Comparison of ENCODE assay signal across 8 mouse cellular contexts in the genomic region with DNA sequence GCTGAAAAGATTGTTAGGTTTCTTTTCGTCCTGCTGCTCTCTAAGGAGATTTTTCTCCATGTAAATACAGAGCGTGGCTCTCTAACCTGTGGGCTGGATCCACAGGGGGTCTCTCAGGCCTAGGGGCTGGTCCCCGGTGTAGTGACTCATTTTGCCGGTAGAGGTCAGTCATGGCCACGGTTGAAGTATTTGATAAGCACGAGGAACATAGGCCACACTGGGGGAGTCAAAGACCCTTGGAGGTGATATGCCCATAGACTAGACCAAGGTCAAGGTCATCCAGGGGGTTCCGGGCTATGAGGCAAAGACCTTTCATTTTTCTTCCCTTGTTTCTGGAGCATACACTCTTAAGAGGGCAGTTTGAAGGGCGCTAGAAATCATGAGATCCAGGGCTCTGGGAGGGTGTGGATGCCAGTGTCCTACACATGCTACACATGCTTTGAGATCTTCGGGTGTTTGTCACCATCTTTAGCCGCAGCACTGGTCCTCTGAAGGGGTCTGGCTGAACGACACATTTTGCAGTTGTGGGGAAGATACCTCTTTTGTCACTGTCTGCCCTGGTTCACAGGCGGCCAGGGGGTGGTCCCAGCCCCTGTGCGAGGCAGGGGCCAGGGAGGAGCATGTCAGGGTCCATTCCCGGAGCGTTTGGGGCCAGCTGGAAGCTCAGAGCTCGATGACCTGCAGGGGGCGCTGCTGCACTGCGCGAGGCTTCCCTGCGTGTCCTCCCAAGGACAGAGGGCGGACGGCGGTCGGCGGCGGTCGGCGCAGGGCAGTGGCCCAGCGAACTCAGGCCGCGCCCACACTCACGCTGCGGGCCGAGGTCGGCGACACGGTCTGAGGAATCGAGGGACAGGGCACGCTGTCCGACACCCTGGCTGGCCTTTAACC.
DNase-seq lines count a peak whose midpoint lies in the region; ATAC-seq and TF ChIP-seq lines count a peak whose summit lies in the region.

No protein-coding gene starts in this region.

- 3% methylated on average over 39 of the region's 40 CpGs for WGBS in forebrain, embryonic 13.5 days
- WGBS in heart, postnatal 0 days = 5% methylated on average over 40 of the region's 40 CpGs
- 4% methylated on average over 40 of the region's 40 CpGs for WGBS in liver, embryonic 14.5 days (ENCODE audit: insufficient replicate concordance)
- 3% methylated on average over 40 of the region's 40 CpGs for WGBS in neural tube, embryonic 13.5 days

- no peak for TF ChIP-seq POLR2A in testis, adult 2 months (IDR thresholded peaks at IDR 0.05; ENCODE audit: control insufficient read depth, low read depth, low read length)

- H3K4me1 ChIP-seq in forebrain, embryonic 13.5 days = peaks cover 3% of the 10 kb centered on the region; the same call in 1 of the 2 replicates
- peaks cover 4% of the 10 kb centered on the region; the same call in 1 of the 2 replicates for H3K4me1 ChIP-seq in heart, postnatal 0 days (ENCODE audit: control insufficient read depth, insufficient read depth)
- H3K4me1 ChIP-seq in liver, embryonic 14.5 days (replicated peaks; ENCODE audit: control insufficient read depth in 2 of 2, insufficient read depth in 2 of 2, low read length in 1 of 2) = no peaks in the 10 kb centered on the region
- H3K4me1 ChIP-seq in neural tube, embryonic 13.5 days (replicated peaks) = peaks cover 21% of the 10 kb centered on the region
- H3K4me1 ChIP-seq in testis, adult 2 months (ENCODE audit: control insufficient read depth, insufficient read depth, low read length) = peaks cover 6% of the 10 kb centered on the region

- no peaks in the 10 kb centered on the region for H3K36me3 ChIP-seq in forebrain, embryonic 13.5 days (ENCODE audit: poor library complexity, severe bottlenecking)
- no peaks in the 10 kb centered on the region for H3K36me3 ChIP-seq in heart, postnatal 0 days (replicated peaks; ENCODE audit: control insufficient read depth, insufficient read depth, low read length)
- H3K36me3 ChIP-seq in liver, embryonic 14.5 days (replicated peaks; ENCODE audit: control insufficient read depth, insufficient read depth, low read depth) = no peaks in the 10 kb centered on the region
- no peaks in the 10 kb centered on the region for H3K36me3 ChIP-seq in neural tube, embryonic 13.5 days
- no peaks in the 10 kb centered on the region for H3K36me3 ChIP-seq in testis, adult 2 months (ENCODE audit: control insufficient read depth, insufficient read depth, low read length)

- peak overlapping the region; percentile 59 for H3K9ac ChIP-seq in forebrain, embryonic 13.5 days
- peak overlapping the region; percentile 52; the same call in 1 of the 2 replicates for H3K9ac ChIP-seq in heart, postnatal 0 days (replicated peaks; ENCODE audit: low read depth, low read length)
- no peak overlapping the region for H3K9ac ChIP-seq in liver, embryonic 14.5 days (replicated peaks)
- peak overlapping the region; percentile 72 for H3K9ac ChIP-seq in neural tube, embryonic 13.5 days

- no peaks in the 10 kb centered on the region for H3K9me3 ChIP-seq in forebrain, embryonic 13.5 days (replicated peaks)
- H3K9me3 ChIP-seq in heart, postnatal 0 days (replicated peaks; ENCODE audit: control insufficient read depth, low read length) = no peaks in the 10 kb centered on the region
- no peaks in the 10 kb centered on the region for H3K9me3 ChIP-seq in liver, embryonic 14.5 days (ENCODE audit: control insufficient read depth, low read length)
- no peaks in the 10 kb centered on the region for H3K9me3 ChIP-seq in neural tube, embryonic 13.5 days

- peak; percentile 93 for TF ChIP-seq CTCF in heart, postnatal 0 days (IDR thresholded peaks at IDR 0.05; ENCODE audit: low read depth)
- peak; percentile 89 for TF ChIP-seq CTCF in liver, embryonic 14.5 days (IDR thresholded peaks at IDR 0.05; ENCODE audit: low read depth)
- TF ChIP-seq CTCF in testis, adult 2 months (IDR thresholded peaks at IDR 0.05; ENCODE audit: control insufficient read depth, insufficient read depth, insufficient replicate concordance, low read depth, low read length) = peak; percentile 91

- H3K4me2 ChIP-seq in forebrain, embryonic 13.5 days = peak overlapping the region; percentile 72
- H3K4me2 ChIP-seq in heart, postnatal 0 days (ENCODE audit: low read depth, low read length) = peak overlapping the region; percentile 66
- peak overlapping the region; percentile 23 for H3K4me2 ChIP-seq in liver, embryonic 14.5 days (ENCODE audit: low read depth)
- H3K4me2 ChIP-seq in neural tube, embryonic 13.5 days = peak overlapping the region; percentile 74

- ATAC-seq in forebrain, embryonic 13.5 days = peak; percentile 95
- ATAC-seq in heart, postnatal 0 days (ENCODE audit: insufficient read depth, low read depth) = peak; percentile 93
- peak; percentile 52 for ATAC-seq in liver, embryonic 14.5 days (ENCODE audit: insufficient read depth)
- ATAC-seq in neural tube, embryonic 13.5 days (ENCODE audit: low read depth) = peak; percentile 94

- no peaks in the 10 kb centered on the region for H3K27me3 ChIP-seq in forebrain, embryonic 13.5 days
- no peaks in the 10 kb centered on the region for H3K27me3 ChIP-seq in heart, postnatal 0 days (ENCODE audit: control insufficient read depth, insufficient read depth, low read length)
- H3K27me3 ChIP-seq in liver, embryonic 14.5 days (ENCODE audit: control insufficient read depth, insufficient read depth, low read length) = no peaks in the 10 kb centered on the region; the same call in 1 of the 2 replicates
- H3K27me3 ChIP-seq in neural tube, embryonic 13.5 days = no peaks in the 10 kb centered on the region
- no peaks in the 10 kb centered on the region for H3K27me3 ChIP-seq in testis, adult 2 months (ENCODE audit: control insufficient read depth, insufficient read depth, low read length)

- no peak overlapping the region for H3K27ac ChIP-seq in forebrain, embryonic 13.5 days
- H3K27ac ChIP-seq in heart, postnatal 0 days (ENCODE audit: low read depth) = peak overlapping the region; percentile 32; the same call in 1 of the 2 replicates
- H3K27ac ChIP-seq in liver, embryonic 14.5 days = no peak overlapping the region
- H3K27ac ChIP-seq in neural tube, embryonic 13.5 days (replicated peaks) = peak overlapping the region; percentile 82
- no peak overlapping the region for H3K27ac ChIP-seq in testis, adult 2 months (ENCODE audit: control insufficient read depth, insufficient read depth, low read depth, low read length)

- peak; percentile 51 to 54 for DNase-seq in B cell, adult 2 months
- DNase-seq in c-Kit-positive CD71-negative TER-119-negative erythroid progenitor cells, embryonic 14.5 days (ENCODE audit: low read depth) = peak; percentile 61
- peak; percentile 67 for DNase-seq in heart, postnatal 0 days (ENCODE audit: low spot score)
- DNase-seq in kidney, postnatal 36 days = peak; percentile 75 to 95
- peak; percentile 24 to 40 (median 31) for DNase-seq in liver, embryonic 14.5 days (ENCODE audit: low read depth in 3 of 3, low spot score in 3 of 3)

- peak overlapping the region; percentile 48 for H3K4me3 ChIP-seq in forebrain, embryonic 13.5 days
- peak overlapping the region; percentile 44 for H3K4me3 ChIP-seq in heart, postnatal 0 days (ENCODE audit: low read depth, low read length)
- H3K4me3 ChIP-seq in liver, embryonic 14.5 days (ENCODE audit: insufficient read depth in 1 of 2, low read depth in 2 of 2, low read length in 2 of 2) = peak overlapping the region; percentile 8 to 31; a peak in 2 of 4 replicates
- H3K4me3 ChIP-seq in neural tube, embryonic 13.5 days = peak overlapping the region; percentile 46
- peak overlapping the region; percentile 90 for H3K4me3 ChIP-seq in testis, adult 2 months (ENCODE audit: control insufficient read depth, low read depth, low read length)

- TF ChIP-seq EP300 in heart, postnatal 0 days (IDR thresholded peaks at IDR 0.05; ENCODE audit: low read depth) = no peak
- no peak for TF ChIP-seq EP300 in liver, embryonic 14.5 days (IDR thresholded peaks at IDR 0.05; ENCODE audit: low read depth)

Comparison
In these comparisons a context has a peak if more than half of its experiments do, and no peak if none do; other contexts are left out.
1. DNase-seq: peak in every context shown above with its lines; median percentile 85 in kidney, postnatal 36 days; 67 in heart, postnatal 0 days; 61 in c-Kit-positive CD71-negative TER-119-negative erythroid progenitor cells, embryonic 14.5 days; 52 in B cell, adult 2 months; 31 in liver, embryonic 14.5 days.
2. H3K27ac ChIP-seq: peak in heart, postnatal 0 days (single experiment) and neural tube, embryonic 13.5 days (single experiment); none in forebrain, embryonic 13.5 days (single experiment), liver, embryonic 14.5 days (single experiment) and testis, adult 2 months (single experiment).
3. H3K4me2 ChIP-seq: peak in every context shown above with its lines; median percentile 74 in neural tube, embryonic 13.5 days; 72 in forebrain, embryonic 13.5 days; 66 in heart, postnatal 0 days; 23 in liver, embryonic 14.5 days.
4. H3K4me3 ChIP-seq: peak in every context shown above with its lines; median percentile 90 in testis, adult 2 months; 48 in forebrain, embryonic 13.5 days; 46 in neural tube, embryonic 13.5 days; 44 in heart, postnatal 0 days; 20 in liver, embryonic 14.5 days.
5. Peak in every context shown above with its lines, with median percentiles within 50 percentile points of each other: ATAC-seq and CTCF ChIP-seq.